8 mouse cellular contexts compared by ENCODE assay signal in the genomic region with DNA sequence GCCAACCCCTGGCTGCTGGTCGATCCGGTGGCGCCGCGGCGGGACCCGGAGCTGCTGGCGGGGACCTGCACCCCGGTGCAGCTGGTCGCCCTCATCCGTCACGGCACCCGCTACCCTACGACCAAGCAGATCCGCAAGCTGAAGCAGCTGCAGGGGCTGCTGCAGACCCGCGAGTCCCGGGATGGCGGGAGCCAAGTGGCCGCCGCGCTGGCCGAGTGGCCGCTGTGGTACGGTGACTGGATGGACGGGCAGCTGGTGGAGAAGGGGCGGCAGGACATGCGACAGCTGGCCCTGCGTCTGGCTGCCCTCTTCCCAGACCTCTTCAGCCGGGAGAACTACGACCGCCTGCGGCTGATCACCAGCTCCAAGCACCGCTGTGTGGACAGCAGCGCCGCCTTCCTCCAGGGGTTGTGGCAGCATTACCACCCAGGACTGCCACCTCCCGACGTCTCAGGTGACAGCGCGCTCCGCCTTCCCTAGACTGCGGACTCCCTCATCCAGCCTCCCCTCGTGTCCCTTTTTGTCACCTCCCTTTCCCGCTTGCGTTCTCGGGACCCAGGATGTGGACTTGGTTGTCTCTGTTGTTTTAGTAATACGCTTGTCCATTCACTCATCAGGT. TPM values are rescaled to one million over a fixed set of nuclear protein-coding genes. Genes with fewer than 3 reads are reported as not detected.
DNase-seq lines count a peak whose midpoint lies in the region; ATAC-seq and TF ChIP-seq lines count a peak whose summit lies in the region.
"Not testable (repeated sequence)": the region's sequence is repeated elsewhere in the genome, so short reads cannot be mapped to it uniquely, and the experiment has no call there.

No protein-coding gene starts in this region.

- under 1% methylated on average over 33 of the region's 47 CpGs for WGBS in lung, embryonic 16.5 days
- under 1% methylated on average over 47 of the region's 47 CpGs for WGBS in thymus, adult 2 months

- DNase-seq in ES-CJ7 (ENCODE audit: low read depth, low spot score), result peak; percentile 49
- peak; percentile 62 to 70 for DNase-seq in cerebellum, adult 18-20 months
- peak; percentile 59 for DNase-seq in layer of hippocampus, adult 9-11 months
- peak; percentile 46 for DNase-seq in ovary, adult 18-20 months (ENCODE audit: low spot score)
- peak; percentile 76 for DNase-seq in thymus, adult 2 months

- peak overlapping the region; percentile 87 for H3K4me3 ChIP-seq in lung, embryonic 16.5 days (ENCODE audit: low read length)
- H3K4me3 ChIP-seq in thymus, adult 2 months (ENCODE audit: control insufficient read depth, insufficient read depth, low read length), result peak overlapping the region; percentile 85

- H3K4me2 ChIP-seq in lung, embryonic 16.5 days (ENCODE audit: low read depth, low read length), result peak overlapping the region; percentile 90

- H3K36me3 ChIP-seq in lung, embryonic 16.5 days (ENCODE audit: control insufficient read depth, insufficient read depth, low read length); thymus, adult 2 months (ENCODE audit: control insufficient read depth, insufficient read depth, low read length): not testable (repeated sequence)

- H3K9ac ChIP-seq in lung, embryonic 16.5 days (ENCODE audit: low read length), result peak overlapping the region; percentile 86

- H3K27ac ChIP-seq in lung, embryonic 16.5 days (ENCODE audit: low read length), result peak overlapping the region; percentile 82
- not testable (repeated sequence) for H3K27ac ChIP-seq in thymus, adult 2 months (ENCODE audit: control insufficient read depth, insufficient read depth, low read length)

- H3K9me3 ChIP-seq in lung, embryonic 16.5 days (ENCODE audit: control insufficient read depth, low read length), result not testable (repeated sequence)

- not testable (repeated sequence) for TF ChIP-seq CTCF in thymus, adult 2 months (IDR thresholded peaks at IDR 0.05; ENCODE audit: borderline replicate concordance, control insufficient read depth, extremely low read depth, insufficient read depth, low read length, poor library complexity)

- not testable (repeated sequence) for TF ChIP-seq POLR2A in thymus, adult 2 months (IDR thresholded peaks at IDR 0.05; ENCODE audit: control insufficient read depth, extremely low read depth, insufficient read depth, low read length, poor library complexity)

- H3K4me1 ChIP-seq in lung, embryonic 16.5 days (replicated peaks; ENCODE audit: control insufficient read depth, insufficient read depth, low read length), result peaks cover 18% of the 10 kb centered on the region
- peaks cover 17% of the 10 kb centered on the region for H3K4me1 ChIP-seq in thymus, adult 2 months (replicated peaks; ENCODE audit: control insufficient read depth, insufficient read depth, low read length)

- not testable (repeated sequence) for H3K27me3 ChIP-seq in lung, embryonic 16.5 days (ENCODE audit: control insufficient read depth, insufficient read depth, low read depth, low read length); thymus, adult 2 months (ENCODE audit: control insufficient read depth, insufficient read depth, low read length)

- ATAC-seq in frontal cortex, adult (ENCODE audit: low TSS enrichment), result peak; percentile 82
- ATAC-seq in hematopoietic stem cell, adult 5-6 weeks (replicated peaks in 1 of 2; ENCODE audit: insufficient read depth in 1 of 2, low FRiP score in 2 of 2, low TSS enrichment in 1 of 2, low read depth in 1 of 2, poor library complexity in 2 of 2, severe bottlenecking in 2 of 2), result peak; percentile 73 to 87
- peak; percentile 91 for ATAC-seq in lung, embryonic 16.5 days (ENCODE audit: low read depth)

RNA-seq across cellular contexts. Expression of gene Minpp1, which starts 0.6 kb away (rescaled TPM):
- total RNA-seq in hematopoietic stem cell, adult 5-6 weeks (2017), result 42.7 and 57.6 TPM in 2 replicates
- 48.7 and 51.3 TPM in 2 replicates for polyA plus RNA-seq in lung, embryonic 16.5 days (2015; fragmentation: Nextera tagmentation; extraction: Ambion mirVana)
- 70.7 and 109 TPM in 2 replicates for polyA plus RNA-seq in thymus, adult 2 months (2012; rRNA removed)

RNA-seq across cellular contexts. Expression of gene Rpl9-ps6, which starts 19.8 kb away (rescaled TPM):
- total RNA-seq in hematopoietic stem cell, adult 5-6 weeks (2017), result 106 and 202 TPM in 2 replicates
- 113 and 139 TPM in 2 replicates for polyA plus RNA-seq in lung, embryonic 16.5 days (2015; fragmentation: Nextera tagmentation; extraction: Ambion mirVana)
- 8.0 and 10.4 TPM in 2 replicates for polyA plus RNA-seq in thymus, adult 2 months (2012; rRNA removed)
